In genomic region chr1:131963085-131963951, GRCm38 (mm10) we compare ENCODE assay signal across 7 mouse cellular contexts. TPM values are rescaled to one million over a fixed set of nuclear protein-coding genes. Genes with fewer than 3 reads are reported as not detected.
A peak's percentile ranks its signal among the peaks of the same experiment; 100 is the strongest.
DNase-seq lines count a peak whose midpoint lies in the region; ATAC-seq and TF ChIP-seq lines count a peak whose summit lies in the region.

No protein-coding gene starts in this region.

- no peak for TF ChIP-seq CTCF in C2C12 (IDR thresholded peaks at IDR 0.05; ENCODE audit: control insufficient read depth, insufficient read depth, insufficient read length)

- ATAC-seq in CD4-positive, CD25-positive, alpha-beta regulatory T cell, adult 4 months, result peak; percentile 32
- peak; percentile 58 for ATAC-seq in liver, embryonic 13.5 days (ENCODE audit: low read depth)
- peak; percentile 65 for ATAC-seq in stomach, embryonic 15.5 days (ENCODE audit: insufficient read depth, low FRiP score, low read depth)

- peak; percentile 47 for DNase-seq in embryo, embryonic 9.5 days (ENCODE audit: extremely low spot score)
- DNase-seq in hindbrain, embryonic 10.5 days (ENCODE audit: low spot score), result peak; percentile 47
- DNase-seq in liver, embryonic 13.5 days, result no peak
- no peak for DNase-seq in left cerebral cortex, postnatal 4 days

- H3K4me1 ChIP-seq in hindbrain, embryonic 10.5 days (replicated peaks), result peaks cover 66% of the 10 kb centered on the region
- peaks cover 34% of the 10 kb centered on the region for H3K4me1 ChIP-seq in liver, embryonic 13.5 days (replicated peaks)
- peaks cover 7% of the 10 kb centered on the region for H3K4me1 ChIP-seq in stomach, embryonic 15.5 days

- peak overlapping the region; percentile 68 for H3K9ac ChIP-seq in liver, embryonic 13.5 days
- H3K9ac ChIP-seq in stomach, embryonic 15.5 days, result peak overlapping the region; percentile 41

- under 1% methylated on average over 76 of the region's 76 CpGs for WGBS in hindbrain, embryonic 10.5 days
- under 1% methylated on average over 73 of the region's 76 CpGs for WGBS in liver, embryonic 13.5 days (ENCODE audit: insufficient replicate concordance)
- WGBS in stomach, embryonic 15.5 days, result 1% methylated on average over 76 of the region's 76 CpGs

- H3K79me2 ChIP-seq in C2C12 (ENCODE audit: control insufficient read depth, insufficient read depth), result no peaks in the 10 kb centered on the region

- no peaks in the 10 kb centered on the region for H3K9me3 ChIP-seq in hindbrain, embryonic 10.5 days
- H3K9me3 ChIP-seq in liver, embryonic 13.5 days (replicated peaks), result no peaks in the 10 kb centered on the region
- no peaks in the 10 kb centered on the region for H3K9me3 ChIP-seq in stomach, embryonic 15.5 days

- peak overlapping the region; percentile 78 for H3ac ChIP-seq in C2C12 (ENCODE audit: control insufficient read depth, insufficient read length, low read depth)

- intact Hi-C loops in left cerebral cortex, postnatal 4 days (cut with DNase I), result no loop called here

- no peaks in the 10 kb centered on the region for H3K79me3 ChIP-seq in C2C12 (ENCODE audit: low read depth)

- H3K36me3 ChIP-seq in C2C12 (ENCODE audit: control insufficient read depth, insufficient read depth), result no peaks in the 10 kb centered on the region
- H3K36me3 ChIP-seq in hindbrain, embryonic 10.5 days, result no peaks in the 10 kb centered on the region
- H3K36me3 ChIP-seq in liver, embryonic 13.5 days, result no peaks in the 10 kb centered on the region
- H3K36me3 ChIP-seq in stomach, embryonic 15.5 days, result no peaks in the 10 kb centered on the region

- H3K4me3 ChIP-seq in C2C12 (ENCODE audit: insufficient read depth, poor library complexity, severe bottlenecking), result peak overlapping the region; percentile 14
- peak overlapping the region; percentile 92 for H3K4me3 ChIP-seq in hindbrain, embryonic 10.5 days
- peak overlapping the region; percentile 68 for H3K4me3 ChIP-seq in liver, embryonic 13.5 days (replicated peaks)
- H3K4me3 ChIP-seq in stomach, embryonic 15.5 days (replicated peaks), result peak overlapping the region; percentile 73

- peak overlapping the region; percentile 82 for H3K4me2 ChIP-seq in liver, embryonic 13.5 days
- peak overlapping the region; percentile 99 for H3K4me2 ChIP-seq in stomach, embryonic 15.5 days

- peak overlapping the region; percentile 90 for H3K27ac ChIP-seq in hindbrain, embryonic 10.5 days
- H3K27ac ChIP-seq in liver, embryonic 13.5 days, result no peak overlapping the region
- H3K27ac ChIP-seq in stomach, embryonic 15.5 days, result no peak overlapping the region

- H3K27me3 ChIP-seq in C2C12 (ENCODE audit: control insufficient read depth, insufficient read depth, insufficient read length), result peaks cover 44% of the 10 kb centered on the region
- peaks cover 71% of the 10 kb centered on the region for H3K27me3 ChIP-seq in hindbrain, embryonic 10.5 days (ENCODE audit: insufficient read depth, poor library complexity, severe bottlenecking)
- peaks cover 65% of the 10 kb centered on the region for H3K27me3 ChIP-seq in liver, embryonic 13.5 days
- peaks cover 21% of the 10 kb centered on the region for H3K27me3 ChIP-seq in stomach, embryonic 15.5 days (replicated peaks)

TF ChIP-seq in C2C12, 6 proteins besides CTCF, POLR2A, EP300 and RAD21:
- TF ChIP-seq MYOD1 (IDR thresholded peaks at IDR 0.05; ENCODE audit: control insufficient read depth, insufficient read length, low read depth) (no peak), FOSL1 (IDR thresholded peaks at IDR 0.05; ENCODE audit: insufficient read depth, low read length, poor library complexity, severe bottlenecking) (no peak), MYOG (IDR thresholded peaks at IDR 0.05; ENCODE audit: control insufficient read depth, extremely low read depth, insufficient read length) (no peak), MAX (IDR thresholded peaks at IDR 0.05) (no peak), USF1 (IDR thresholded peaks at IDR 0.05; ENCODE audit: low read depth) (no peak), CEBPB (IDR thresholded peaks at IDR 0.05; ENCODE audit: low read depth) (no peak)

RNA-seq across cellular contexts. Expression of gene Slc45a3, which starts 0.6 kb away (rescaled TPM):
- polyA plus RNA-seq in C2C12 (2012; fragmentation: generic; extraction: Trizol), result 0.75 TPM
- under 1 TPM; 0.26 to 0.49 TPM for polyA plus RNA-seq in CD4-positive, CD25-positive, alpha-beta regulatory T cell, adult 4 months (2017; shearing (Covaris generic))
- polyA plus RNA-seq in hindbrain, embryonic 10.5 days (2016; fragmentation: Nextera tagmentation; extraction: Ambion mirVana), result 10.9 and 19.2 TPM in 2 replicates
- 2.6 and 2.7 TPM in 2 replicates for polyA plus RNA-seq in liver, embryonic 13.5 days (2015; fragmentation: Nextera tagmentation; extraction: Ambion mirVana)
- polyA plus RNA-seq in stomach, embryonic 15.5 days (2015; fragmentation: Nextera tagmentation; extraction: Ambion mirVana), result 5.5 and 6.0 TPM in 2 replicates
- total RNA-seq in left cerebral cortex, postnatal 4 days (2021), result 1 to 10 TPM in 1 of 2 experiments, under 1 TPM in 1; 0.91 to 1.3 TPM

RNA-seq across cellular contexts. Expression of gene Elk4, which starts 44.1 kb away (rescaled TPM):
- 11.9 TPM for polyA plus RNA-seq in C2C12 (2012; fragmentation: generic; extraction: Trizol)
- polyA plus RNA-seq in CD4-positive, CD25-positive, alpha-beta regulatory T cell, adult 4 months (2017; shearing (Covaris generic)), result 10 to 100 TPM; 58.2 to 68.3 TPM
- polyA plus RNA-seq in hindbrain, embryonic 10.5 days (2016; fragmentation: Nextera tagmentation; extraction: Ambion mirVana), result 12.9 and 13.2 TPM in 2 replicates
- 9.5 and 10.2 TPM in 2 replicates for polyA plus RNA-seq in liver, embryonic 13.5 days (2015; fragmentation: Nextera tagmentation; extraction: Ambion mirVana)
- polyA plus RNA-seq in stomach, embryonic 15.5 days (2015; fragmentation: Nextera tagmentation; extraction: Ambion mirVana), result 20.4 and 24.4 TPM in 2 replicates
- total RNA-seq in left cerebral cortex, postnatal 4 days (2021), result 10 to 100 TPM; 53.0 to 56.1 TPM

RNA-seq across cellular contexts. Expression of gene Nucks1, which starts 53.0 kb away (rescaled TPM):
- 36.2 TPM for polyA plus RNA-seq in C2C12 (2012; fragmentation: generic; extraction: Trizol)
- polyA plus RNA-seq in CD4-positive, CD25-positive, alpha-beta regulatory T cell, adult 4 months (2017; shearing (Covaris generic)), result 10 to 100 TPM; 39.1 to 46.2 TPM
- polyA plus RNA-seq in hindbrain, embryonic 10.5 days (2016; fragmentation: Nextera tagmentation; extraction: Ambion mirVana), result 73.2 and 104 TPM in 2 replicates
- polyA plus RNA-seq in liver, embryonic 13.5 days (2015; fragmentation: Nextera tagmentation; extraction: Ambion mirVana), result 42.5 and 52.7 TPM in 2 replicates
- polyA plus RNA-seq in stomach, embryonic 15.5 days (2015; fragmentation: Nextera tagmentation; extraction: Ambion mirVana), result 65.0 and 71.6 TPM in 2 replicates
- 100 to 1,000 TPM; 224 to 229 TPM for total RNA-seq in left cerebral cortex, postnatal 4 days (2021)

Comparison
In these comparisons a context has a peak if more than half of its experiments do, and no peak if none do; other contexts are left out.
1. H3K4me3 ChIP-seq: peak in every context shown above with its lines; median percentile 92 in hindbrain, embryonic 10.5 days; 73 in stomach, embryonic 15.5 days; 68 in liver, embryonic 13.5 days; 14 in C2C12.
2. DNase-seq: peak in embryo, embryonic 9.5 days (single experiment) and hindbrain, embryonic 10.5 days (single experiment); none in liver, embryonic 13.5 days (single experiment) and left cerebral cortex, postnatal 4 days (single experiment).
3. Peak in every context shown above with its lines, with median percentiles within 50 percentile points of each other: ATAC-seq.